Mouse (Mus musculus) ES-E14 (cell line): Measurements from ENCODE around the gene Smim5. TPM values are rescaled to one million over a fixed set of nuclear protein-coding genes. Genes with fewer than 3 reads are reported as not detected.

Experiments used
- DNase-seq: peaks from one replicate; pipeline ENCODE4 v3.0.0-alpha.2; 2013; ENCODE audit warnings: low read depth, low spot score
- H3K27ac ChIP-seq: 2 replicates; pipeline ENCODE4 v1.5.1; 2012; ENCODE audit warnings: low read depth, mild to moderate bottlenecking, low read length, moderate library complexity, mixed read lengths; ENCODE audit not compliant: poor library complexity, insufficient read depth, severe bottlenecking
- H3K36me3 ChIP-seq: 2 replicates; pipeline ENCODE4 v1.6.1; 2012; ENCODE audit warnings: mild to moderate bottlenecking, low read length, moderate library complexity, mixed read lengths; ENCODE audit not compliant: control insufficient read depth, poor library complexity, insufficient read depth, severe bottlenecking
- H3K4me1 ChIP-seq, 2 experiments: fragments of 150-350 bp in 1 of 2; sonication (generic) in 1 of 2; 2 replicates each; pipeline ENCODE4 v1.6.1; 2012; ENCODE audit warnings: low read length in 2 of 2, mild to moderate bottlenecking in 1 of 2, mixed read lengths in 1 of 2; ENCODE audit not compliant: control insufficient read depth in 2 of 2, insufficient read depth in 2 of 2, poor library complexity in 1 of 2
- H3K4me3 ChIP-seq, 2 experiments: fragments of 150-350 bp in 1 of 2; sonication (generic) in 1 of 2; 2 replicates each; pipeline ENCODE4 v1.5.1; 2012; ENCODE audit warnings: low read length in 2 of 2, low read depth in 1 of 2, mild to moderate bottlenecking in 1 of 2, mixed read lengths in 1 of 2; ENCODE audit not compliant: insufficient read depth in 1 of 2, poor library complexity in 1 of 2, severe bottlenecking in 1 of 2
- H3K9ac ChIP-seq: 2 replicates; pipeline ENCODE4 v1.6.1; 2012; ENCODE audit warnings: low read depth, mild to moderate bottlenecking, low read length, mixed read lengths; ENCODE audit not compliant: poor library complexity, insufficient read depth, severe bottlenecking
- H3K9me3 ChIP-seq: fragments of 150-350 bp; sonication (generic); 2 replicates; pipeline ENCODE4 v1.6.1; 2012; ENCODE audit warnings: low read depth, mild to moderate bottlenecking, low read length; ENCODE audit not compliant: control insufficient read depth, insufficient read depth
- CHD2 ChIP-seq: IDR thresholded peaks from 2 replicates; pipeline ENCODE4 v1.6.1; 2014; ENCODE audit warnings: mild to moderate bottlenecking, low read depth, low read length, inconsistent platforms
- HCFC1 ChIP-seq: IDR thresholded peaks from 2 replicates; pipeline ENCODE4 v1.6.1; 2012; ENCODE audit warnings: low read length, inconsistent platforms, borderline replicate concordance; ENCODE audit not compliant: insufficient read depth
- MAFK ChIP-seq: IDR thresholded peaks from 2 replicates; pipeline ENCODE4 v1.6.1; 2014; ENCODE audit warnings: mild to moderate bottlenecking, low read depth, low read length, inconsistent platforms; ENCODE audit not compliant: insufficient read depth
- ZC3H11A ChIP-seq: IDR thresholded peaks from 2 replicates; pipeline ENCODE4 v1.6.1; 2012; ENCODE audit warnings: low read depth, mild to moderate bottlenecking, inconsistent platforms, low read length, borderline replicate concordance
- ZNF384 ChIP-seq: IDR thresholded peaks from 2 replicates; pipeline ENCODE4 v1.6.1; 2012; ENCODE audit warnings: low read depth, low read length, inconsistent platforms
- in situ Hi-C, 2 experiments: fragments of 600-800 bp; cut with MboI; formaldehyde crosslinking; loops; one replicate each; pipeline ENCODE4 v1.15.1; 2025; ENCODE audit warnings: low sequenced_read_pairs in 2 of 2, inconsistent platforms in 1 of 2; ENCODE audit not compliant: unreplicated experiment in 2 of 2
- total RNA-seq: library from RNA; depleted of rRNA; stranded (reverse); fragments of 300-350 nt; gene quantifications from 2 replicates; pipeline ENCODE4 v1.2.3, GENCODE M21; 2012

Gene Smim5
- total RNA-seq, 1 experiment = 0.67 TPM

- no peaks in the 10 kb centered on the region for H3K9me3 ChIP-seq
- no peak within 1 kb of the TSS for H3K9ac ChIP-seq
- TF ChIP-seq CHD2 (no peak), HCFC1 (no peak), ZNF384 (no peak), MAFK (no peak), ZC3H11A (no peak)
- in situ Hi-C loops = no loop called here
- peaks cover 3% of the 10 kb centered on the region; the same call in 1 of the 2 replicates for H3K36me3 ChIP-seq
- no peak within 1 kb of the TSS for H3K4me3 ChIP-seq
- no peak for DNase-seq
- H3K4me1 ChIP-seq = peaks cover 0 to 5% of the 10 kb centered on the region in 2 experiments; a peak in 1 of 4 replicates
- no peak within 1 kb of the TSS for H3K27ac ChIP-seq
These were observed 12.0 kb downstream of the Smim5 start, which contains the start of gene Smim6 for GRCm38 (mm10) chr11:115911632-115912376. Gene Smim6, plus strand, starts transcription at chr11:115912017.

GRCm38 (mm10) chr11:115916579-115916978 is 16.8 kb downstream of the Smim5 start:
- Histone ChIP-seq H3K4me1 (peaks cover 0 to 5% of the 10 kb centered on the region in 2 experiments; a peak in 1 of 4 replicates), H3K9me3 (no peaks in the 10 kb centered on the region), H3K36me3 (peaks cover 5% of the 10 kb centered on the region; the same call in 1 of the 2 replicates), H3K9ac (no peak overlapping the region), H3K27ac (no peak overlapping the region), H3K4me3 (no peak overlapping the region)
- TF ChIP-seq ZC3H11A (no peak), HCFC1 (no peak), MAFK (no peak), CHD2 (no peak), ZNF384 (no peak; the same call in 1 of the 2 replicates)
- DNase-seq = no peak
- in situ Hi-C loops = no loop called here

DNA sequence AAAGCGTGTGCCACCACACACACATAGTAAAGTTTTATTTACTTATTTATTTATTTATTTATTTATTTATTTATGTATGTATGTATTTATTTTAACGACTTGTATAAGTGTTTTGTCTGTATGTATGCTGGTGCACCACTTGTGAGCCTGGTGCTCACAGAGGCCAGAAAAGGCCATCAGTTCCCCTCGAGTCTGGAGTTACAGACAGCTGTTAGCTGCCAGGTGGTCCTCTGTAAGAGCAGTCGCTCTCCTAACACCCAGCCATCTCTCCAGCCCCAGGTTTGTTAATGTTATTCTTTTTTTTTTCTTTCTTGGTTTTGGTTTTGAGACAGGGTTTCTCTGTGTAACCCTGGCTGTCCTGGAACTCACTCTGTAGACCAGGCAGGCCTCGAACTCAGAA is 18.9 kb downstream of the Smim5 start:
- in situ Hi-C loops = no loop called here
- H3K9me3 ChIP-seq = no peaks in the 10 kb centered on the region
- no peak overlapping the region for H3K27ac ChIP-seq
- H3K9ac ChIP-seq = no peak overlapping the region
- peaks cover 11% of the 10 kb centered on the region for H3K36me3 ChIP-seq
- H3K4me1 ChIP-seq = no peaks in the 10 kb centered on the region; a peak in 1 of 4 replicates
- TF ChIP-seq MAFK (no peak), ZNF384 (no peak), CHD2 (no peak), ZC3H11A (no peak), HCFC1 (no peak)
- DNase-seq = no peak
- no peak overlapping the region for H3K4me3 ChIP-seq

GRCm38 (mm10) chr11:115919073-115919472 is 19.3 kb downstream of the Smim5 start:
- Histone ChIP-seq H3K9ac (no peak overlapping the region), H3K9me3 (no peaks in the 10 kb centered on the region), H3K4me1 (no peaks in the 10 kb centered on the region; a peak in 1 of 4 replicates), H3K27ac (no peak overlapping the region), H3K36me3 (peaks cover 15% of the 10 kb centered on the region), H3K4me3 (no peak overlapping the region)
- TF ChIP-seq ZC3H11A = no peak
- no peak for TF ChIP-seq ZNF384
- no peak for TF ChIP-seq CHD2
- in situ Hi-C loops = no loop called here
- DNase-seq = no peak
